Mouse (Mus musculus) B cell, adult 2 months (primary cell): ENCODE measurements around the gene Def8.
A peak's percentile ranks its signal among the peaks of the same experiment; 100 is the strongest.

Source experiments
- DNase-seq, 2 experiments: peaks; one replicate each; pipeline ENCODE4 v3.0.0; 2022

Def8 gene

DNA sequence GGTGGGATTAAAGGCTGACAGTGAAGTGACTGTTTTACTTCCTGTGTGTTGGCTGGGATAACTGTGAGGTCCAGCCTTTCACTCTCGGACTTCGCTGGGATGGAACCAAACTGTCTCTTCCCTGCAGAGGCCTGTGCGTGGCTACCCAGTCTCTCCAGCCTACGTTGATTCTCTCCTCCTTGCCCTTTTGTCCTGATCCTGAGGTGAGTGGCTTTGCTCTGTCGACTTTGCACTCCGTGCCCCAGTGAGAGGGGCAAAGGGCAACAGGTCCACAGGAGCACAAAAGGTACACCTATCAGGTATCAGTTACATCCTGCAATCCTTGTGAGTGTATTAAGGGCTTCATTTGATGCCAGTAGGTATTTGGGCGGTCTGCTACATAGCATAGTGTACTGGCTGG, at the start of gene Def8:
Def8 (plus strand) TSS at position 87 of the 400 bp plus-strand sequence.
- no peak for DNase-seq

GRCm38 (mm10) chr8:123374239-123374578, 49.1 kb upstream of the Def8 start:
- peak; percentile 98 for DNase-seq

GRCm38 (mm10) chr8:123375701-123376100, 47.6 kb upstream of the Def8 start:
- no peak for DNase-seq

GRCm38 (mm10) chr8:123376106-123376505, 47.2 kb upstream of the Def8 start:
- DNase-seq: no peak

DNA sequence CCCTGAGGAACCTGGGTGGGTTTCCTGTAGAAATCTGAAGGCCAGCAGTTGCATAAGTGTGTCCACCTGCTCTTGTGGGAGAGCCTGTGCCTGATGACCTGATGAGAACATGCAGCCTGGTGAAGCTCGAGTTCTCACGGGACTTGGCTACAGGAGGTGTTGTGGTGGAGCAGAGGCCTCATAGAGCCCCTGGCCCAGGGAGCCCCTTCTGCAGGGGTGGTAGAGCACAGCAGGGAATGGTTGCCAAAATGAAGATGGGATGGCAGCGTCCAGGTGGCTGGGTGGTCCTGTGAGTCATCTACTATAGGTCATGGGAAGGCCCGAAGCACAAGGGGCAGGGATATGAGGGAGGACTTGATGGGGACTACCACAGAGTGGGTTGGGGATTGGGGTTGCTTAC, 41.6 kb upstream of the Def8 start:
- no peak for DNase-seq

DNA sequence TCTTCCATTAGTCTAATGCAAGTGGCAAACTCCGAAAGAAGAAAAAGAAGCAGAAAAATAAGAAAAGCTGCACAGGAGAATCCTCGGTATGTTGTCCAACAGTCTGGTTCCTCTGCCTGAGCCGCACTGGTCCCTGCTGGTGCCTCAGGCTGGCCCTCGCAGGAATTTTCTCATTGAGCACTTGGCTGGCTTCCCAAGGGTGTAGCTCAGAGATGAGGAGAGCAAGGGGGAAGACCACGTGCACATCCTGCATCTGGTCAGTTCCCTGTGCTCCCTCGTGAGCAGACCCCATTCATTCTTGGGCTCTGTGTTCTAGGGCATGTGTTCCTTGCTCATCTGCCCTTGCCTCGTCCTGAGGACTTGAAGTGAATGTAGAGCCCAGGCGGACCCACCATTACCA, 40.8 kb upstream of the Def8 start:
- no peak for DNase-seq

DNA sequence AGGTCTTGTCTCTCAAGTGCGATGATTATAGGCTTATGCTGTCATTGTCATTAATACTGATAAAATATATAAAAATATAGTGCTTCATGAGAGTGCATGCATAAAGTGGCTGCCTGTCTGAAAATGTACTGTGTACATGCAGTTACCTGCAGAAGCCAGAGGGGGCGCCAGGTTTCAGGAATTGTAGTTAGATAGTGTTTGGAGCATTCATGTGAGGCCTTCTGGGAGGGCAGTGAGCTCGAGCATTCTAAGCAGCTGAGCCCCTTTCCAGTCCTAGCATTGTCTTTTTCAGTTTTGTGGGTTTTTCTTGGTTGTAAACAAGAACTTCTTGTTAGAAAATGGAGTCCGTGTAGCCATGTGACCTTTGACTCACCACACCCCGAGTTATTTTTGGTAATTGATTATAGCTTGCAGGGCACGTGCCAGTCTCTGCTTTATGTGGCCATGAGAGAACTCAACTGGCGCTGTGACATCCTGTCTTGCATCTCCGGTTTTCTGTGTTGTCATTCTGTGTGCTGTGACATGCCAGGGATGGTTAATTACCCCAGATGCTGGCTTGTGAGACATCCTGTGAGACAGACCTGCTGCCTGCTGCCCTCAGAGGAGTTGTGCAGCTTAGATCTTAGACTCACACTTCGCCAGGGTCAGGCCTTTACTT, 38.3 kb upstream of the Def8 start:
- peak; percentile 59 to 60 for DNase-seq

DNA sequence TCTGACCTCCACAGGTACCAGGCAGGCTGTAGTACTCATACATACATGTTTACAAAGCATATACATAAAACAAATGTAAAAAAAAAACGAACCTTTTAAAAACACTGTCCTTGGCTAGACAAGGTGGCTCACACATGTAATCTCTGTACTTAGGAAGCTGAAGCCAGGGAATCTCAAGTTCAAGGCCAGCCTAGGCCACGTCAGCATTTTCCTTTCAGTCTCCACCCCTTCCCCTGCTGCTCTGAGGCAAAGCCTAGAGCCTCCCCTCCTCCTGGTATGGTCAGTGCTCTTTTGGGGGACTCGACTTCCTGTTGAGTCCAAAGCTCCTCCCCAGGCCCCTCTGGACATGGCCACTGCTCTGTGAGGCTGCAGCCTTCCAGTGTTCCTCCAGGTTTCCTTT, 36.3 kb upstream of the Def8 start:
- DNase-seq: no peak

- no peak for DNase-seq
Observed at GRCm38 (mm10) chr8:123387801-123388200, 35.5 kb upstream of the Def8 start.

DNA sequence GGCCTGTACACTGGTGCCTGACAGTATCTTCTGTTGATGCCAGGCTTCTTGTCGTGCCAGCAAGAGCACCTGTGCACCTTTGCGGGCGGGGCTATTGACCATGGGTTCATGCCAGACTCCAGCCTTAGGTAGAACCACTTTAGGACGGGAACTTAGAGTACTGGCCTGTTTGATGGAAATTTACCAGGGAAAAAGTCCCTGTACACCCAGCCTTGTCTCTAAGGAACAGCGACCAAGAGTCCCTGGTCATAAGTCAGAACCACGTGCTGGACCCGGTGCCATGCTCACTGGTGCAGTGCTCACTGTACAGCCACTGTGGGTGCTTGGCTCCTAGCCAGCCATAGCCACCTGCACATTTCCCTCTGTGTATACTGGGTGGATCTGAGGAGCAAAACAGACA, 34.3 kb upstream of the Def8 start:
- DNase-seq: no peak

DNA sequence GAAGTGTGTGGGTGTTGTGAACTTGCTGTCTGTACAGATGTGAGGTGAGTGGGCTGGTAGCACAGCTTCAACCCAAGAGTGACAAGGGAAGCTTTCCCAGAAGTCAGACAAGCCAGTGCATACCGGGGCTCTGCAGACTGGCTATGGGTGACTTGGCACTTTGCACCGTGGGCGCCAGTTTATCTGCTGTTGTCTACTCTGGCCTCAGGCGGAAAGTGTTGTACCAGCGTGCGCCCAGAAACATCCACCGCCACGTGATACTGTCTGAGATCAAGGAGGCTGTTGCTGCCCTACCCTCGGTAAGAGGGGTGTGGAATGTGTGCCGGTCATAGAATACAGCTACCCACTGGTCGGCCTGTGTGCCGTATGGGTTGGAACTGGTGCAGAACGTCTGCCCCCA, 25.0 kb upstream of the Def8 start:
- DNase-seq: no peak

- no peak for DNase-seq
Observed at GRCm38 (mm10) chr8:123401936-123402335, 21.4 kb upstream of the Def8 start.

DNA sequence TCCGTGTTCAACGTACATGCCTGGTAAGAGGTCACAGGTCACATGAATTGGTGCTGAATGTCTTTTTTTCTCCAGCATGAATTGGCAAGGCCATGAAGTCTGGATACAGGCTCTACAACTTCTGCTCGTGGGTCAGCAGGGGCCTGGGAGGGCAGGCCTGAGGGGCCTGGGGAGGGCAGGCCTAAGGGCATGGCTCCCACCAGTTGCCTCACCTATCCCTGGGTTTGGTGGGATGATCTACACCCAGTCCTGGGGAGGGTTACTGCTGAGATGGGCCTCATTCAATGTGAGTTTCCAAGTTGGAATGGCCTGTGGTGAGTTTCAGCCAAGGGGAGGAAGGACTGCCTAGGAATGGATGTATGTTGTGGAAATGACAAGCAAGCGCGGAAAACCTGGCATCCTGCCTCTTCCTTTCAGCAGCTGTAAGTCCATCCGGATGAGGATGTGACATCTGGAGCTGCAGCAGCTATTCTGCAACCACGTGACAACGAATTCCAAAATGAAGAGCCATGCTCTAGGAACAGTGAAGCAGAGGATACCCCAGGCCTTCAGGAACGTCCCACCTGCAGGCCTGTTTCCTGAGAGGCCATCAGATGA, 20.5 kb upstream of the Def8 start:
- no peak for DNase-seq

- DNase-seq: no peak
Observed at GRCm38 (mm10) chr8:123404521-123404920, 18.8 kb upstream of the Def8 start.

GRCm38 (mm10) chr8:123406786-123407185, 16.5 kb upstream of the Def8 start, which contains the start of gene Mc1r:
Gene Mc1r (plus strand): TSS chr8:123407107.
- peak; percentile 81 to 84 for DNase-seq

- DNase-seq: no peak
Observed at GRCm38 (mm10) chr8:123407612-123408011, 15.7 kb upstream of the Def8 start.

DNA sequence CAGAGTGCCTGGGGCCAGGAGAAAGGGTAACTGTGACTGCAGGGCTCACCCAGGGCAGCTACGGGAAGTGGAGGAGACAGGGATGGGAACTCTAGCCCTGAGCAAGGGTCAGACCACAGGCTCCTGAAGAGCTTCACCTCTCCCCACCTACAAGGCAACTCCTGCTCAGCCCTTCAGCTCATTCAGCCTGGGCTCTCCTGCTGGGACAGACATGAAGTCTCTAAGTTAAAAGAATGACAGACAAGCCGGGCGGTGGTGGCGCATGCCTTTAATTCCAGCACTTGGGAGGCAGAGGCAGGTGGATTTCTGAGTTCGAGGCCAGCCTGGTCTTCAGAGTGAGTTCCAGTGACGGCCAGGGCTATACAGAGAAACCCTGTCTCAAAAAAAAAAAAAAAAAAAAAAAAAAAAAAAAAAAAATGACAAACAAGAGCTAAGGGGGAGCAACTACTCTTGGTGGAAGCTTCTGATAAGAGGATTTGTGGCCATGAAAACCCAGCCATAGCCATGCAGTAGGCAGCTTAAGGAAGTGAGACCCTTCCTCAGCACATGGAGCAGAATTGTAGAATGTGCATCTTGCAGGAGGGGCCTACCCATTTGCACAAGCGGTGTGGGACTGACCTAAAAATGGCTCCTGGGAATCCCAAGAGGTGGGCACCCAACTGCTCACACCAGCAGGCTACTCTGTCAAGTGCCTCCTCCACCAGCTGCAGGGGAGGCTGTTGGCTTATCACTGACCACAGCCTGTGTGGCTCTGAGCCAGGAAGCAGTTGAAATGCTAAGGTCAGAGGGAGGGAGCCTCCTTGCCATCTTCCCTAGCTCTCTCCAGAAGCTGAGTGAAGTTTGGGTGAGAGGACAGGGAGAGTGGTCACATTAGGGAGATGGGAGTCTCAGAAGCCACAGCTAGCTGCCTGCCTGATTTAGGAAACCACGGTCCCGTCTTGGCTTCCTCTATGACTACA, 14.5 kb upstream of the Def8 start:
- no peak for DNase-seq

DNA sequence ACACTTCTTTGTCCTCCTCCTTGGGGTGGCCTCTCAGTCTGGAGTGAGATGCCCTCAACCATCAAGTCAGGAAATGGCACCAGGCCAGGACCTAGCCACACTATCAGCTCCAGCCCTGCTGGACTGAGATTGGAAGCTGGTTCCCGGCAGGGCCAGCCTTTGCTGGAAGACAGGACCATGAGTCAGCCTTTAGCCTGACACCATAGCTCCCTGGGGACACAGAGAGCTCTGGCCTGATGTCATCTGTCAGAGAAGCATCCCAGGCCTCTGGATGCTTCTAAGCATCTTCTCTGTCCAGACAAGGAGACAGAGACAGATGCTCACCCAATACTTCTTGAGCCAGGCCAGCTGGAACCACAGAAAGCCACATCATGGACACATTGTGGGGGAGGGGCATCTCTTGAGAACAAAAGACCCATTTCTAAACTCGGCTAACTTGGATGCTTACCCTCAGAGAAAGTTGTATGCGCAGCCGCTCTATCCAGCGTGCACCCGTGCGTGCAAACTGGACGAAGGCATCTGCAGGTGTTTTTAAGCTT, 13.2 kb upstream of the Def8 start:
- no peak for DNase-seq

- DNase-seq: peak in 1 of 2 experiments; percentile 18
Observed at GRCm38 (mm10) chr8:123410788-123411187, 12.5 kb upstream of the Def8 start.

DNA sequence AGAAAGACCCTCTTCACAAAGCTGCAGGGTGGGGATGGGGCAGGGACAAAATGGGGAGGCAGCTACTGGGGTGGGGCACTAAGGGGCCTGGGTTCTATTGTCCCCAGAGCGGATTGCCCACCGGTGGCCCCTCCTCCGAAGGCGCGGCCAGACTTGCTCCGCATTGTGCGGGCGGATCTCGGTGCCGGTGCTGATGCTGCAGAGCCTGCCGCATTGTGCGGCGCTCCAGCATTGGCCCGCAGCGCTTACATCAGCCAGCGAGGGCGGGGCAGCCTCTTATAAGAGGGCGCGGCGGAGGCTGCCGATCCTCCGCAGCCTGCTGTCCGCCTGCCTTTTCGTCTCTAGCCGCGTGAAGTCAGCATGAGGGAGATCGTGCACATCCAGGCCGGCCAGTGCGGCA, 12.1 kb upstream of the Def8 start, which contains the start of gene Tubb3:
Tubb3 (plus strand) TSS at position 179 of the 400 bp plus-strand sequence.
- DNase-seq: peak; percentile 52 to 57

DNA sequence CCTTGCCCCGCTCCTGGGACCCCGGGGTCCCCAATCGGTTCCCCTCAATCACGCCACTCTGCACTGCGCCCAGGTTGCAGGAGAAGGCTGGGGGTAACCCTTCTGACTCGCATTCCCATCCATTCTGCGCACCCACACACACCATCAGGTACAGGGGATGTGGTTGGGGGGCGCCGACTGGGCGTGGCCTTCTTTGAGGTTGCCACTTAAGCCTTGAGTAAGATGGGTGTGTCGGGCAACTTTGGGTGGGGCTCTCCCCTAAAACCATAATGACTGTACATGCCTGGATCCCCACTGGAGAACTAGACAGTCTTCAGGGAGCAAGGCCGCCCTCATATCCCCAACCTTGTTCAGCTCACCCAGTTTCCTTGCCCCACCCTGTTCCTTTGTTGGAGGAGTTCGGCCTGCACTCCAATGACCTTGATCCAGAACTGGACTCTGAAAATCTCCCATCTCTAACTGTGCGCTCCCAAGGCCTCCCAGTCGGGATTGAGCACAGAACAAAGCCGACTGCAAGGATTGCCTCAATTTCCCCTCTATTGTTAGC, 11.5 kb upstream of the Def8 start:
- DNase-seq: no peak

DNA sequence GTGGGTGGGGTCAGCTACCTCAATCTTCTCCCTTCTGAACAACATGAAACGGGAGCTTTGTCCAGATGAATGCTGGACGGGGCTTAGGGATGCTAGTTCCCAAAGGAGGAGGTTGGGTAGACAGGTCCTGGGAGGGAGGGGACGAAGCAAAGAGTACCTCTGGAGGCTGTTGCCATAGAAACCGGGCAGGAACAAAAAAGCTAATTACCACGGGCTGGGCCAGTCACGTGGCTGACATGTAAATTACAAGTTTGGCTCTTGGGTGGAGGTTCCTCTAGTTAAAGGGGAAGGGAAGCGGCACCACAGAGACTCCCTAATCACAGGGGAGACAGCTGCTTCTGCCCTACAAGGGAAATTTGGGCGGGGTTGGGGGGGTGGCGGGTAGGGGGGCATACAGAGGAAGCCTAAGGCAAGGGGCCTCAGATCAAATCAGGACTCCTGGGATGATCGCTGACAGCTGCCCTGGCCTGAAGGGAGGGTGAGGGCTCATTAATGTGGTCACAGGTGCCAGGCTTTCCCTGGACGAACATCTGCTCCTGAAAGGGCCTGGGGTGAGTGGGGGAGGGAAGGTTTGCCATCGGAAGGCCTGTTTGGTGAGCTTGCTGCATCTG, 10.7 kb upstream of the Def8 start:
- peak; percentile 72 to 73 for DNase-seq

DNA sequence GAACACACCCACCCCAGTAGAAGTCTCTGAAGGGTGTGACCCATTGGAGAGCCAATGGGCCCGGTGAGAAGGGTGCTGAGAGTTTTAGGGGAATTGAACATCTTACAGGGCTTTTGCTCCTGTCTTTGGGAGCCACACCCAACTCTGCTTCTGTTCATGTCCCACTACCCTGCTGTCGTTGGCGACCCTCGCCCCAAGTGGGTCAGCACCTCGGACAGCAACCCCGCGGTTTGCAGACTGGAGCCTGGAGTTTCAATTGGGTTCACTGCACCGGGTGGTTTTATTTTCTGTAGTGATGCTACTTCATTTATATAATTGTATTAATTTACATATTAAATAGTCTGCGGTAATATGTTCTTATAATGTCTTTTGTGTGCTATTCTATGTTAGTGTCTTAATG, 9.1 kb upstream of the Def8 start:
- no peak for DNase-seq
